Mouse (Mus musculus) MEL (cell line): Measurements from ENCODE around the gene Fkbp15.

ENCODE experiments used
- CHD2 ChIP-seq: IDR thresholded peaks from 2 replicates; pipeline ENCODE4 v1.6.1; 2011; ENCODE audit warnings: low read length, improper control_type of control experiment
- CTCF ChIP-seq, 3 experiments: IDR thresholded peaks in 2 of 3; conservative IDR thresholded peaks in 1 of 3; 2 replicates each; pipeline ENCODE4 v1.5.1; 2011 to 2012; ENCODE audit warnings: low read length in 3 of 3, low read depth in 2 of 3, mild to moderate bottlenecking in 2 of 3, improper control_type of control experiment in 1 of 3, inconsistent platforms in 1 of 3, mixed read lengths in 1 of 3, moderate library complexity in 1 of 3; ENCODE audit not compliant: control insufficient read depth in 1 of 3, insufficient read depth in 1 of 3, poor library complexity in 1 of 3, severe bottlenecking in 1 of 3
- E2F4 ChIP-seq: IDR thresholded peaks from 2 replicates; pipeline ENCODE4 v1.6.1; 2011; ENCODE audit warnings: low read depth, low read length, improper control_type of control experiment, borderline replicate concordance
- MEF2A ChIP-seq: IDR thresholded peaks from 2 replicates; pipeline ENCODE4 v1.6.1; 2014; ENCODE audit warnings: low read depth, mild to moderate bottlenecking, inconsistent platforms, low read length, improper control_type of control experiment; ENCODE audit not compliant: poor library complexity, insufficient replicate concordance, severe bottlenecking; ENCODE audit errors: extremely low read depth
- MXI1 ChIP-seq: IDR thresholded peaks from 2 replicates; pipeline ENCODE4 v1.6.1; 2011; ENCODE audit warnings: mild to moderate bottlenecking, low read depth, low read length, improper control_type of control experiment
- NELFE ChIP-seq: IDR thresholded peaks from 2 replicates; pipeline ENCODE4 v1.6.1; 2011; ENCODE audit warnings: low read depth, low read length, improper control_type of control experiment
- POLR2AphosphoS2 ChIP-seq: IDR thresholded peaks from 2 replicates; pipeline ENCODE4 v1.6.1; 2011; ENCODE audit warnings: low read length, improper control_type of control experiment
- SIN3A ChIP-seq: IDR thresholded peaks from 2 replicates; pipeline ENCODE4 v1.6.1; 2012; ENCODE audit warnings: low read length, improper control_type of control experiment, inconsistent platforms

DNA sequence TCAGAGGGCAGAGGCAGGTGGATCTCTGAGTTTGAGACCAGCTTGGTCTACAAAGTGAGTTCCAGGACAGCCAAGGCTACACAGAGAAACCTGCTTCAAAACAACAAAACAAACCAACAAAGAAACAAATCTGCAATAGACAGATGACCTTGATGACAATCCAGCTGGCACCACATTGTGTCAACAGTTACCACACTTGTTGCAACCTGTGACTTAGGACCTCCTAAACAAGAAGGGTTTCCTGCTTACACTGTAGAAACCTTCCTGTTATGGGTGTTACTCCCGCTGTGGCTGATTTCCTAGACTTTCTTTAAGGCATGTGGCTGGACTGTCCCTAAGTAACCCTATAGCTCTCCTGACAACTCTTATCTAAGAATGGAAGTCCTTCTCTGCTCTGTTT is 35.5 kb upstream of the Fkbp15 start:
- TF ChIP-seq MEF2A (no peak), MXI1 (no peak), CTCF (IDR thresholded peaks at IDR 0.05 in 2 of 3, conservative IDR thresholded peaks at IDR 0.05 in 1 of 3; ENCODE audit: control insufficient read depth in 1 of 3, insufficient read depth in 1 of 3, low read depth in 2 of 3, low read length in 3 of 3, poor library complexity in 1 of 3, severe bottlenecking in 1 of 3) (no peak), POLR2AphosphoS2 (no peak), SIN3A (no peak), E2F4 (no peak), NELFE (no peak), CHD2 (no peak)
